Mouse (Mus musculus): ENCODE measurements around the gene Rybp. TPM values are rescaled to one million over a fixed set of nuclear protein-coding genes. Genes with fewer than 3 reads are reported as not detected.

The Rybp gene
- polyA plus RNA-seq, 1 experiment from 2014 or later: 9.8 TPM

GRCm38 (mm10) chr6:100187821-100188220, 99.5 kb downstream of the Rybp start:
- Histone ChIP-seq H3K4me1 (replicated peaks; ENCODE audit: control insufficient read depth, insufficient read depth, low read length) (no peaks in the 10 kb centered on the region), H3K9me3 (ENCODE audit: control insufficient read depth, low read length) (no peaks in the 10 kb centered on the region), H3K4me2 (replicated peaks; ENCODE audit: low read depth, low read length) (no peak overlapping the region), H3K36me3 (ENCODE audit: control insufficient read depth, insufficient read depth, low read length) (no peaks in the 10 kb centered on the region), H3K27me3 (ENCODE audit: control insufficient read depth, insufficient read depth, low read length) (no peaks in the 10 kb centered on the region), H3K4me3 (ENCODE audit: low read depth, low read length) (no peak overlapping the region), H3K9ac (ENCODE audit: low read depth, low read length) (no peak overlapping the region), H3K27ac (ENCODE audit: low read depth, low read length) (no peak overlapping the region)
- DNase-seq (ENCODE audit: low spot score): no peak
- no peak for ATAC-seq (ENCODE audit: low FRiP score)
- WGBS: 82% methylated on average over 6 of the region's 6 CpGs

GRCm38 (mm10) chr6:100186789-100187188, 100.5 kb downstream of the Rybp start:
- ATAC-seq (ENCODE audit: low FRiP score) (no peak), DNase-seq (ENCODE audit: low spot score) (no peak)
- Histone ChIP-seq H3K36me3 (ENCODE audit: control insufficient read depth, insufficient read depth, low read length) (no peaks in the 10 kb centered on the region), H3K4me3 (ENCODE audit: low read depth, low read length) (no peak overlapping the region), H3K9ac (ENCODE audit: low read depth, low read length) (no peak overlapping the region), H3K27me3 (ENCODE audit: control insufficient read depth, insufficient read depth, low read length) (no peaks in the 10 kb centered on the region), H3K27ac (ENCODE audit: low read depth, low read length) (no peak overlapping the region), H3K4me2 (replicated peaks; ENCODE audit: low read depth, low read length) (no peak overlapping the region), H3K9me3 (ENCODE audit: control insufficient read depth, low read length) (no peaks in the 10 kb centered on the region), H3K4me1 (replicated peaks; ENCODE audit: control insufficient read depth, insufficient read depth, low read length) (no peaks in the 10 kb centered on the region)
- 86% methylated on average over 11 of the region's 11 CpGs for WGBS

- DNase-seq (ENCODE audit: low spot score) (no peak), ATAC-seq (ENCODE audit: low FRiP score) (no peak)
- no peaks in the 10 kb centered on the region for H3K27me3 ChIP-seq (ENCODE audit: control insufficient read depth, insufficient read depth, low read length)
- H3K9me3 ChIP-seq (ENCODE audit: control insufficient read depth, low read length): no peaks in the 10 kb centered on the region
- H3K4me3 ChIP-seq (ENCODE audit: low read depth, low read length): no peak overlapping the region
- no peaks in the 10 kb centered on the region for H3K4me1 ChIP-seq (replicated peaks; ENCODE audit: control insufficient read depth, insufficient read depth, low read length)
- H3K27ac ChIP-seq (ENCODE audit: low read depth, low read length): no peak overlapping the region
- no peaks in the 10 kb centered on the region for H3K36me3 ChIP-seq (ENCODE audit: control insufficient read depth, insufficient read depth, low read length)
- 14% methylated on average over 1 of the region's 1 CpGs for WGBS
- H3K9ac ChIP-seq (ENCODE audit: low read depth, low read length): no peak overlapping the region
- no peak overlapping the region for H3K4me2 ChIP-seq (replicated peaks; ENCODE audit: low read depth, low read length)
Measured at GRCm38 (mm10) chr6:100185524-100185923, 101.8 kb downstream of the Rybp start.

DNA sequence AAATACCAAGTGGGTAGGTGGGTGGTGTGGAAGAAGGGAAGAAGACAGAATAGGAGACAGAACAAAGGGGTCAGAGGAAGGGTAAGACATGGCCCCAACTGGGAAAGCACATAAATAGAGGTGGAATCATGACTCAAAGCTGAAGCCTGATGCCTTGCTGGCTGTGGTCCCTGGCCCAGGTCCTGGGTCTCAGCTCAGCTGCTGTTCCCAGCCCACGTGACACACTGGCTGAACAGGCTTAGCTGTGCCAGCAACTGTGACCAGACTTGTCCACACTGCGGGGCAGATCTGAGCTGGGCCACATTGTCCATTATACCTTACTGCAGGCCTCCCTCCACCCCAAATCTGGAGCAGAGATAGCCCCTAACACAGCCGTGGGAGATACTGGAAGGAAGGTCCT, 103.9 kb downstream of the Rybp start:
- ATAC-seq (ENCODE audit: low FRiP score) (no peak), DNase-seq (ENCODE audit: low spot score) (no peak)
- 74% methylated on average over 3 of the region's 3 CpGs for WGBS
- Histone ChIP-seq H3K4me3 (ENCODE audit: low read depth, low read length) (no peak overlapping the region), H3K9me3 (ENCODE audit: control insufficient read depth, low read length) (no peaks in the 10 kb centered on the region), H3K4me1 (replicated peaks; ENCODE audit: control insufficient read depth, insufficient read depth, low read length) (no peaks in the 10 kb centered on the region), H3K27ac (ENCODE audit: low read depth, low read length) (no peak overlapping the region), H3K27me3 (ENCODE audit: control insufficient read depth, insufficient read depth, low read length) (no peaks in the 10 kb centered on the region), H3K4me2 (replicated peaks; ENCODE audit: low read depth, low read length) (no peak overlapping the region), H3K36me3 (ENCODE audit: control insufficient read depth, insufficient read depth, low read length) (no peaks in the 10 kb centered on the region), H3K9ac (ENCODE audit: low read depth, low read length) (no peak overlapping the region)

DNA sequence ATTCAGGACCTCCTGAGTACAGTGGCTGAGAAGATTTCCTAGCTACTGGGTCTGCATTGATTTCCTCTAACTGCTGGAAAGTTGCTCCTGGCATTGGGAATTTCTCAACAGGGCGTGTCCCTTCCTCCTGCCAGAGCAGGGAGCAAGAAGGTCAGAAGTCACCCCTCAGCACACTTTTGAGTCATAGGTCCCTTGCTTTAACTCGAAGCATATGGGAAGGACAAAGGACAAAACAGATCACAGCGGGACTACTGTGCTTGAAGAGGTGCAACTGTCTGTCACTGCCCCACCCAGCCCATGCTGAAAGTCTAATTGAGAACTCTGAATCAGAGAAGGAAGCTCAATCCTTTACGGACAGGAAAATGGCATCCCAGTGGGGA, 106.4 kb downstream of the Rybp start:
- no peak for ATAC-seq (ENCODE audit: low FRiP score)
- H3K4me1 ChIP-seq (replicated peaks; ENCODE audit: control insufficient read depth, insufficient read depth, low read length): no peaks in the 10 kb centered on the region
- DNase-seq (ENCODE audit: low spot score): no peak
- no peaks in the 10 kb centered on the region for H3K36me3 ChIP-seq (ENCODE audit: control insufficient read depth, insufficient read depth, low read length)
- H3K27me3 ChIP-seq (ENCODE audit: control insufficient read depth, insufficient read depth, low read length): no peaks in the 10 kb centered on the region
- no peak overlapping the region for H3K4me3 ChIP-seq (ENCODE audit: low read depth, low read length)
- H3K27ac ChIP-seq (ENCODE audit: low read depth, low read length): no peak overlapping the region
- H3K4me2 ChIP-seq (replicated peaks; ENCODE audit: low read depth, low read length): no peak overlapping the region
- 56% methylated on average over 4 of the region's 4 CpGs for WGBS
- H3K9me3 ChIP-seq (ENCODE audit: control insufficient read depth, low read length): no peaks in the 10 kb centered on the region
- no peak overlapping the region for H3K9ac ChIP-seq (ENCODE audit: low read depth, low read length)

DNA sequence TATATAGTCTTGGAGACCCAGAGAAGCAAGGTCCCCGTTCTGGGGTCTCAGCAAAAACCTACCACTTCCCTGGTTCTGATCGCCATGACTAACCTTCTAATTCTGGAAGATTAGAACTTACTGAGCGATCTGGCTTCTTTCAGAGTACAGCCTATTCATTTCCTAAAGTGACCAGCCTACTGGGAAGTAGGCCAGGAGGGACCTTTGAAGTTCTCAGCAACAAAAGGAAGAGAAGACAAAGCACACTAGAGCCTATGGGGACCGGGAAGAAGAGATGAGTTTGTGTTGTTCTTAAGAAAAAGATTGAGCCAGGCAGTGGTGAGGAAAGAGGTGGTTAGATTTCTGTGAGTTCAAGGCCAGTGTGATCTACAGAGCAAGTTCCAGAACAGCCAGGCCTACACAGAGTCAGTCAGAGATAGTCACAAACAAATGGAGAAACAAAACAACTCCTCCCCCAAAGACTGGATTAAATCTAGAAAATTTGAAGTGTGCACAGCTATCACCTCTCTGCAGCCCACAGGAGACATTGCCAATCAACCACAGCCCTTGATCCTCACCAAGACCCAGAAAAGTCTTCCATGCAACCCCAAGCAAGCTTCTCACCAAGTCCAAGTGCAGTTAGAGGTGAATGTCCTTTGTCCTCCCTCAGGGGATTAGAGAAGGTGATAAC, 106.9 kb downstream of the Rybp start:
- no peaks in the 10 kb centered on the region for H3K27me3 ChIP-seq (ENCODE audit: control insufficient read depth, insufficient read depth, low read length)
- 82% methylated on average over 4 of the region's 4 CpGs for WGBS
- H3K9ac ChIP-seq (ENCODE audit: low read depth, low read length): no peak overlapping the region
- no peak overlapping the region for H3K4me2 ChIP-seq (replicated peaks; ENCODE audit: low read depth, low read length)
- no peaks in the 10 kb centered on the region for H3K9me3 ChIP-seq (ENCODE audit: control insufficient read depth, low read length)
- no peaks in the 10 kb centered on the region for H3K4me1 ChIP-seq (replicated peaks; ENCODE audit: control insufficient read depth, insufficient read depth, low read length)
- no peak overlapping the region for H3K4me3 ChIP-seq (ENCODE audit: low read depth, low read length)
- no peak overlapping the region for H3K27ac ChIP-seq (ENCODE audit: low read depth, low read length)
- ATAC-seq (ENCODE audit: low FRiP score) (no peak), DNase-seq (ENCODE audit: low spot score) (no peak)
- H3K36me3 ChIP-seq (ENCODE audit: control insufficient read depth, insufficient read depth, low read length): no peaks in the 10 kb centered on the region

DNA sequence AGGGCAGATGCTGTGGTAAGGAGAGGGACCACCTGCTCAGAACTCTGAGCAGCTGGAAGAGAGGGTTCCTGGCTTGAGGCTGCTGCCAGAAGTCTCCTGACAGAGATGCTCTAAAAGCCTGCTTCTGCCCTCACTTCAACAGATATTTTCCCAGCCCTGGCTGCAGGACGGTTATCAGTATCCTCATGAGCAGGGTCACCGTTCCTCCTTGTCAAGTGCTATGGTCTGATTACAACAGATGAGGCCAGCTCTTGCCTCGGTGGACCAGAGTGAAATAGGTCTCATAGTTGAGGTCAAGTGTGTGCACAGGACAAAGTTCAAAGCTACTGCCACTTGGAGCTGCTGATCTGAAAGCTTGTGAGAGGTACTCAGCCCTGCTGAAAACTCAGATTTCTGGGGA, 108.5 kb downstream of the Rybp start:
- Histone ChIP-seq H3K4me3 (ENCODE audit: low read depth, low read length) (no peak overlapping the region), H3K9ac (ENCODE audit: low read depth, low read length) (no peak overlapping the region), H3K4me2 (replicated peaks; ENCODE audit: low read depth, low read length) (no peak overlapping the region), H3K36me3 (ENCODE audit: control insufficient read depth, insufficient read depth, low read length) (no peaks in the 10 kb centered on the region), H3K9me3 (ENCODE audit: control insufficient read depth, low read length) (no peaks in the 10 kb centered on the region), H3K27me3 (ENCODE audit: control insufficient read depth, insufficient read depth, low read length) (no peaks in the 10 kb centered on the region), H3K27ac (ENCODE audit: low read depth, low read length) (no peak overlapping the region), H3K4me1 (replicated peaks; ENCODE audit: control insufficient read depth, insufficient read depth, low read length) (no peaks in the 10 kb centered on the region)
- ATAC-seq (ENCODE audit: low FRiP score) (no peak), DNase-seq (ENCODE audit: low spot score) (no peak)
- WGBS: 74% methylated on average over 3 of the region's 3 CpGs
